Mouse (Mus musculus) forebrain, embryonic 13.5 days (tissue): Measurements from ENCODE around the gene Plekhm2. TPM values are rescaled to one million over a fixed set of nuclear protein-coding genes. Genes with fewer than 3 reads are reported as not detected.
A peak's percentile ranks its signal among the peaks of the same experiment; 100 is the strongest.

Experiments used
- ATAC-seq: fragments of 200-750 bp; cut with Nextera tagmentation; 2 replicates; pipeline ENCODE4 v1.8.0; 2017
- H3K27ac ChIP-seq: fragments of 300-500 bp; sonication (generic); 2 replicates; pipeline ENCODE4 v1.5.1; 2015; ENCODE audit warnings: inconsistent platforms, mild to moderate bottlenecking, moderate library complexity
- H3K27me3 ChIP-seq: fragments of 300-500 bp; sonication (generic); 2 replicates; pipeline ENCODE4 v1.6.1; 2015; ENCODE audit warnings: mild to moderate bottlenecking, inconsistent platforms
- H3K36me3 ChIP-seq: fragments of 300-500 bp; sonication (generic); 2 replicates; pipeline ENCODE4 v1.6.1; 2015; ENCODE audit warnings: mild to moderate bottlenecking, inconsistent platforms; ENCODE audit not compliant: poor library complexity, severe bottlenecking
- H3K4me1 ChIP-seq: fragments of 300-500 bp; sonication (generic); 2 replicates; pipeline ENCODE4 v1.6.1; 2015; ENCODE audit warnings: inconsistent platforms
- H3K4me2 ChIP-seq: fragments of 300-500 bp; sonication (generic); 2 replicates; pipeline ENCODE4 v1.6.1; 2015; ENCODE audit warnings: inconsistent platforms, mild to moderate bottlenecking, moderate library complexity
- H3K4me3 ChIP-seq: fragments of 300-500 bp; sonication (generic); 2 replicates; pipeline ENCODE4 v1.5.1; 2015; ENCODE audit warnings: mild to moderate bottlenecking, inconsistent platforms
- H3K9ac ChIP-seq: fragments of 300-500 bp; sonication (generic); 2 replicates; pipeline ENCODE4 v1.6.1; 2015; ENCODE audit warnings: mild to moderate bottlenecking, inconsistent platforms
- H3K9me3 ChIP-seq: fragments of 300-500 bp; sonication (generic); replicated peaks from 2 replicates; pipeline ENCODE4 v1.6.1; 2016; ENCODE audit warnings: inconsistent platforms
- WGBS: fragments of 180-500 bp; shearing (Covaris S2); methylation state at CpG from one replicate; pipeline ENCODE4 v1.1.7; 2015; 5-methylcytosine and 5-hydroxymethylcytosine counted together
- polyA plus RNA-seq: library from polyadenylated mRNA; unstranded; fragments of >200 nt; fragmentation: Nextera tagmentation; extraction: Ambion mirVana; gene quantifications from 2 replicates; pipeline ENCODE4 v1.2.1, GENCODE M21; 2015

The Plekhm2 gene
- polyA plus RNA-seq, result 6.1 and 7.2 TPM in 2 replicates

DNA sequence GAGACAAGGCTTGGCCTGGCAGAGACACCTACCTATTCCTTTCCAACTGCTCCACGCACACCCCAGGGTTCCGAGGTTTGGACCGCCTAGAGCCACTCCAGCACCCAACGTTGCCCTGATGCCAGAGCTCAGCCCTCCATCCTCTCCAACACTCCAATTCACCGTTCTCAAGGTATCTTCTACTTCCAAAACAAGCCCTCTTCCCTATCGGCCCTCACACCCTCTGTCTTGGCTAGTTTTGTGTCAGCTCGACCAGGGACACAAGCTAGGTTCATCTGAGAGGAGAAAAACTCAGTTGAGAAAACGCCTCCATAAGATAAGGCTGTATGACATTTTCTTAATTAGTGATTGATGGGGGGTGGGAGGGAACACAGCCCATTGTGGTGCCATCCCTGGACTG is at the start of gene Plekhm2:
Gene Plekhm2 (minus strand): TSS at position 101 of the 400 bp plus-strand sequence.
- H3K4me2 ChIP-seq, result peak within 1 kb of the TSS; percentile 89
- H3K36me3 ChIP-seq, result peaks cover 16% of the 10 kb centered on the region
- ATAC-seq, result no peak
- no peaks in the 10 kb centered on the region for H3K9me3 ChIP-seq
- H3K27ac ChIP-seq, result peak within 1 kb of the TSS; percentile 59
- H3K4me1 ChIP-seq, result peaks cover 15% of the 10 kb centered on the region
- 71% methylated on average over 8 of the region's 8 CpGs for WGBS
- no peaks in the 10 kb centered on the region for H3K27me3 ChIP-seq
- peak within 1 kb of the TSS; percentile 83 for H3K4me3 ChIP-seq
- peak within 1 kb of the TSS; percentile 94 for H3K9ac ChIP-seq

- no peak overlapping the region for H3K4me3 ChIP-seq
- H3K36me3 ChIP-seq, result peaks cover 44% of the 10 kb centered on the region
- ATAC-seq, result no peak
- H3K9ac ChIP-seq, result no peak overlapping the region
- WGBS, result 88% methylated on average over 5 of the region's 5 CpGs
- no peaks in the 10 kb centered on the region for H3K27me3 ChIP-seq
- H3K4me2 ChIP-seq, result no peak overlapping the region
- H3K9me3 ChIP-seq, result no peaks in the 10 kb centered on the region
- no peak overlapping the region for H3K27ac ChIP-seq
- H3K4me1 ChIP-seq, result no peaks in the 10 kb centered on the region
Observed at GRCm38 (mm10) chr4:141713598-141714142, 49.0 kb upstream of the Plekhm2 start.

DNA sequence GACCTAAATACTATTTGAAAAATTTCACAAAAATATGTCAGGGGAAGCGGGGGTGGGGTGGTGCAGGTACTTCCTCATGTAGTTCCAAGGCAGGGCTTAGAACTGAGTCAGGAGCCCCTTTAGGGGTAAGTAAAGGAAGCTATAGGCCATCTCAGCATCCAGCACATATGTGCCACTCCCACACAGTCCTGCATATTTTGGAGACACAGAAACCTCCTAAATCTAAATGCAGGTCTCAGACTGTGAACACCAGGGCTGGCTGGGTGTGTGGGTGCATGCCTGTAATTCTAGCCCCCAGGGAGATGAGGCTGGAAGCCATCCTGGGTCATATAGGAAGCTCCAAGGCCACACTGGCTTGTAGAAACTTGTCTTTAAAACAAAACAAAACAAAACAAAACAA is 46.6 kb upstream of the Plekhm2 start:
- no peak for ATAC-seq
- peaks cover 65% of the 10 kb centered on the region for H3K36me3 ChIP-seq

GRCm38 (mm10) chr4:141708971-141709370 is 44.3 kb upstream of the Plekhm2 start:
- Histone ChIP-seq H3K9me3 (no peaks in the 10 kb centered on the region), H3K27ac (no peak overlapping the region), H3K27me3 (no peaks in the 10 kb centered on the region), H3K4me1 (no peaks in the 10 kb centered on the region), H3K4me3 (no peak overlapping the region), H3K36me3 (peaks cover 87% of the 10 kb centered on the region), H3K4me2 (no peak overlapping the region), H3K9ac (no peak overlapping the region)
- ATAC-seq, result no peak
- WGBS, result 96% methylated on average over 2 of the region's 2 CpGs

More for the DNA sequence above, 46.6 kb upstream of the Plekhm2 start:
- H3K9me3 ChIP-seq, result no peaks in the 10 kb centered on the region
- H3K4me2 ChIP-seq, result no peak overlapping the region
- H3K27ac ChIP-seq, result no peak overlapping the region
- H3K4me3 ChIP-seq, result no peak overlapping the region
- 97% methylated on average over 1 of the region's 1 CpGs for WGBS
- H3K27me3 ChIP-seq, result no peaks in the 10 kb centered on the region
- no peaks in the 10 kb centered on the region for H3K4me1 ChIP-seq
- H3K9ac ChIP-seq, result no peak overlapping the region

- no peak for ATAC-seq
- H3K4me2 ChIP-seq, result no peak overlapping the region
- WGBS, result 95% methylated on average over 7 of the region's 7 CpGs
- H3K4me3 ChIP-seq, result no peak overlapping the region
- no peak overlapping the region for H3K27ac ChIP-seq
- no peaks in the 10 kb centered on the region for H3K27me3 ChIP-seq
- H3K9me3 ChIP-seq, result no peaks in the 10 kb centered on the region
- H3K36me3 ChIP-seq, result peaks cover 96% of the 10 kb centered on the region
- no peak overlapping the region for H3K9ac ChIP-seq
- H3K4me1 ChIP-seq, result no peaks in the 10 kb centered on the region
Observed at GRCm38 (mm10) chr4:141708005-141708404, 43.3 kb upstream of the Plekhm2 start.

GRCm38 (mm10) chr4:141705331-141705730 is 40.6 kb upstream of the Plekhm2 start:
- H3K4me1 ChIP-seq, result no peaks in the 10 kb centered on the region
- H3K4me2 ChIP-seq, result no peak overlapping the region
- 91% methylated on average over 4 of the region's 4 CpGs for WGBS
- ATAC-seq, result peak; percentile 80
- peak overlapping the region; percentile 32 for H3K27ac ChIP-seq
- H3K36me3 ChIP-seq, result peaks cover 97% of the 10 kb centered on the region
- no peaks in the 10 kb centered on the region for H3K27me3 ChIP-seq
- no peak overlapping the region for H3K9ac ChIP-seq
- no peak overlapping the region for H3K4me3 ChIP-seq
- no peaks in the 10 kb centered on the region for H3K9me3 ChIP-seq

GRCm38 (mm10) chr4:141704625-141705024 is 39.9 kb upstream of the Plekhm2 start:
- Histone ChIP-seq H3K4me3 (no peak overlapping the region), H3K4me2 (no peak overlapping the region), H3K27me3 (no peaks in the 10 kb centered on the region), H3K4me1 (no peaks in the 10 kb centered on the region), H3K9me3 (no peaks in the 10 kb centered on the region), H3K36me3 (peaks cover 100% of the 10 kb centered on the region), H3K27ac (peak overlapping the region; percentile 32), H3K9ac (no peak overlapping the region)
- 89% methylated on average over 2 of the region's 2 CpGs for WGBS
- ATAC-seq, result no peak

DNA sequence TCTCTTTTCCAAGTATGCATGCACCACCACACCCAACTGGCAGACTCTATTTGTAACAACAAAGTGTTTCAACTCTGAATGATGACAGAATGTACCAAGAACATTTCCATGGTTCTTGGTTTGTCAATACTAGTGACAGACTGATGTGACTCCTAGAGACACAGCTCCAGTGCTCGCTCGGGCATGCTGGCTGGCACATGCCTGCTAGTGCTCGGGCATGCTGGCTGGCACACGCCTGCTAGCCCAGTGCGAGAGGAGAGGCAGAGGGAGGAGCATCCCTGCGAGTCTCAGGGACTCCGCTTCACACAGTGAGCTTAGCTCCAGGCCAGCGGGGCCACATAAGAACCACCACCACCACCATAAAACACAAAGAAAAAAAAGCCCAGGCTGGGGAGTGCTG is 30.0 kb upstream of the Plekhm2 start:
- no peak for ATAC-seq
- Histone ChIP-seq H3K36me3 (peaks cover 80% of the 10 kb centered on the region), H3K9me3 (no peaks in the 10 kb centered on the region), H3K4me3 (no peak overlapping the region), H3K9ac (no peak overlapping the region), H3K27ac (no peak overlapping the region), H3K4me1 (no peaks in the 10 kb centered on the region), H3K27me3 (no peaks in the 10 kb centered on the region), H3K4me2 (no peak overlapping the region)
- 94% methylated on average over 8 of the region's 8 CpGs for WGBS

- H3K36me3 ChIP-seq, result peaks cover 80% of the 10 kb centered on the region
- H3K4me3 ChIP-seq, result no peak overlapping the region
- no peak for ATAC-seq
- 96% methylated on average over 8 of the region's 8 CpGs for WGBS
- H3K27me3 ChIP-seq, result no peaks in the 10 kb centered on the region
- no peaks in the 10 kb centered on the region for H3K4me1 ChIP-seq
- no peak overlapping the region for H3K27ac ChIP-seq
- no peaks in the 10 kb centered on the region for H3K9me3 ChIP-seq
- H3K9ac ChIP-seq, result no peak overlapping the region
- no peak overlapping the region for H3K4me2 ChIP-seq
Observed at GRCm38 (mm10) chr4:141688505-141688904, 23.8 kb upstream of the Plekhm2 start.

DNA sequence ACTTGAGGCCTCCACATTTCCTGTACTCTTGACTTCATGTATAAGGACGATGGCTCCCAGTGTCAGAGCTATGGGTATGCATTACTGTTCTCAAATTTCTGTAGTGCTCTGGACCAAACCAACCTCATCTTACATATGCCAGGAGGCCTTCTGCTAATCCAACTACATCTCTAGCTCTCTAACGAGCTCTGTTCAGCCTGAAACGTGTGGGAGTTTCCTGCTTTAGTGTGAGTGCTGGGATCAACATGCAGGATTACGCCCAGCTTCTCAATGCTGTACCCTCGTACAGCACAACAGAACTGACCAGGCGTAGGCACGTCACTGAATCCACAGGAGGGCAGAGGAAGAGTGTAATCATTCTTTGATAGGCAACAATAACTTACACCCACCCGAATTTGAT is 21.8 kb upstream of the Plekhm2 start:
- no peak overlapping the region for H3K9ac ChIP-seq
- no peak overlapping the region for H3K4me3 ChIP-seq
- peaks cover 76% of the 10 kb centered on the region for H3K36me3 ChIP-seq
- ATAC-seq, result no peak
- no peaks in the 10 kb centered on the region for H3K27me3 ChIP-seq
- 63% methylated on average over 8 of the region's 8 CpGs for WGBS
- no peaks in the 10 kb centered on the region for H3K4me1 ChIP-seq
- no peak overlapping the region for H3K27ac ChIP-seq
- H3K4me2 ChIP-seq, result no peak overlapping the region
- H3K9me3 ChIP-seq, result no peaks in the 10 kb centered on the region

DNA sequence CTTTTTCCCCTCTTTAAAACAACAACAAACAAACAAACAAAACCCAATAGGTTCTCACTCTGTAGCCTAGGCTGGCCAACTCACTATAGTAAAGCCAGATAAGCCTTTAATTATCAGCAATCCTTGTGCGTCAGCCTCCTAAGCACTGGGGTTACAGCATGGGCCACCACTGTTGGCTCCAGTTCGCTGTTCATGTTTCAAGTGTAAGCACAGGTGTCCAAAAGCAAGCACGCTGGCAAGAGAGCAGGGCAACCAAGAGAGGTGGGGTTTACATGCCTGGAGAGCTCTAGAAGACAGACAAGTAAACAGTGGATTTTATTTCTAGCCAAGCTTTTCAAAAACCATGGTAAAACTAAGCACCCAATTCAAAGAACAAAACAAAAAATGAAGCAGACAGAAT is 21.4 kb upstream of the Plekhm2 start:
- H3K4me2 ChIP-seq, result no peak overlapping the region
- ATAC-seq, result no peak
- peaks cover 72% of the 10 kb centered on the region for H3K36me3 ChIP-seq
- H3K9me3 ChIP-seq, result no peaks in the 10 kb centered on the region
- no peaks in the 10 kb centered on the region for H3K27me3 ChIP-seq
- H3K4me3 ChIP-seq, result no peak overlapping the region
- 93% methylated on average over 3 of the region's 3 CpGs for WGBS
- H3K4me1 ChIP-seq, result no peaks in the 10 kb centered on the region
- no peak overlapping the region for H3K9ac ChIP-seq
- H3K27ac ChIP-seq, result no peak overlapping the region

- H3K36me3 ChIP-seq, result peaks cover 70% of the 10 kb centered on the region
- H3K9ac ChIP-seq, result no peak within 1 kb of the TSS
- no peaks in the 10 kb centered on the region for H3K27me3 ChIP-seq
- no peak for ATAC-seq
- no peak within 1 kb of the TSS for H3K27ac ChIP-seq
- whole genome bisulfite sequencing, result 93% methylated on average over 6 of the region's 6 CpGs
- H3K4me1 ChIP-seq, result no peaks in the 10 kb centered on the region
- no peak within 1 kb of the TSS for H3K4me3 ChIP-seq
- no peaks in the 10 kb centered on the region for H3K9me3 ChIP-seq
- H3K4me2 ChIP-seq, result no peak within 1 kb of the TSS
Observed at GRCm38 (mm10) chr4:141685499-141685898, 20.8 kb upstream of the Plekhm2 start, which contains the start of gene Rsc1a1. Rsc1a1 (minus strand) TSS chr4:141685599.

- Histone ChIP-seq H3K4me1 (no peaks in the 10 kb centered on the region), H3K9ac (no peak overlapping the region), H3K4me3 (no peak overlapping the region), H3K9me3 (no peaks in the 10 kb centered on the region), H3K4me2 (no peak overlapping the region), H3K27me3 (no peaks in the 10 kb centered on the region), H3K27ac (no peak overlapping the region), H3K36me3 (peaks cover 55% of the 10 kb centered on the region)
- WGBS, result 61% methylated on average over 12 of the region's 12 CpGs
- ATAC-seq, result no peak
Observed at GRCm38 (mm10) chr4:141682706-141683230, 18.1 kb upstream of the Plekhm2 start.
